Mouse (Mus musculus): ENCODE measurements around the gene Ppat.
A peak's percentile ranks its signal among the peaks of the same experiment; 100 is the strongest.
"Not testable (repeated sequence)": the region's sequence is repeated elsewhere in the genome, so short reads cannot be mapped to it uniquely, and the experiment has no call there.

Ppat gene

DNA sequence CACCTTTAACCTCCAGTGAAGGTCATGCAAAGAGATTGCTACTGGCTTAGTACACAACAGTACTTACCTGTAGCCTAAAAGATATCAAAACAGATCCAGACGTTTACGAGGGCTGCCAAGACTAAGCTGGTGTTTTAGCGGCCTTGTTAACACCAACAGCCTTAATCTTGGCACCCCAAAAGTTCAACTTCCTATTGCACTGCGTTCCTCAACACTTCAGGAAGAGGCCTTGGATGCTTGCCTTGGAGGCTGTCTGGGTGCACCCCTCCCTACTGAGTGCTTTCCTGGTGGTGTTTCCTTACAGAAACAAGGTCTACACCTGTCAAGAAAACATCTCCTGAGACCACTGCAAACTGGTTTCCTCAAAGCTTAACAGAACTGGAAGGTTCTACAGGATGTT is 4.2 kb downstream of the Ppat start:
- DNase-seq, result no peak

GRCm38 (mm10) chr5:76945678-76946033 is 5.7 kb downstream of the Ppat start:
- DNase-seq, result no peak

DNA sequence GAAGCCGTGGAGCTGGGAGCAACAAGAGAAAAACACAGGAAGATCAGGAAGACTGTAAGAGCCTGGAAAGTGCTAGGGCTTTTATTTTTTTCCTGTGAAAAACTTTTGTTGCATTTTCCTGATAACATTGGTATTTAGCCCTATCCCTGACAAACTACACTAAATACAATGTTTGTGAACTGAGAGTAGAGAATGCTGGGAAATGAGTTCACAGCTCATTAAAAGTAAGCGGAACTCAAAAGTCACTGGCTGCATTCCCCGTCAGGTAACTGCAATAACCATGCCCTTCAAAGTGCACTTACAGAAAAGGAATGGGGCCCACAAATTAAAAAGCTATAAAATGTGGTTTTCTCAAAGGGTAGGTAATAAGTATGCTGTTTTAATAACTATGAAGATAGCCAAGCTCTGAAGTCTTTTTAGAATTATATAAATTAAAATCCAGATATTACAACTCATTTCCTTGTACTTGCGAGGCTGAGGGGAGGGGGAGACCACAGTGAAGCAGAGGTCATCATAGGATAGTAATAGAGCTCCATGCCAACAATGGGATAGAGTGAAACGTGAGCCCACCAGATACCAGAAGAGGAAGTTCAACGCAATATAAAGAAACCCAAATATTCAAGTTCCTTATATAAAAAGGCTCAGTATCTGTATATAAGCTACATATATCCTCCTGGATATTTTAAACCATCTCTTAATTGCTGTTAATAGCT is 6.3 kb downstream of the Ppat start:
- DNase-seq, result no peak

DNA sequence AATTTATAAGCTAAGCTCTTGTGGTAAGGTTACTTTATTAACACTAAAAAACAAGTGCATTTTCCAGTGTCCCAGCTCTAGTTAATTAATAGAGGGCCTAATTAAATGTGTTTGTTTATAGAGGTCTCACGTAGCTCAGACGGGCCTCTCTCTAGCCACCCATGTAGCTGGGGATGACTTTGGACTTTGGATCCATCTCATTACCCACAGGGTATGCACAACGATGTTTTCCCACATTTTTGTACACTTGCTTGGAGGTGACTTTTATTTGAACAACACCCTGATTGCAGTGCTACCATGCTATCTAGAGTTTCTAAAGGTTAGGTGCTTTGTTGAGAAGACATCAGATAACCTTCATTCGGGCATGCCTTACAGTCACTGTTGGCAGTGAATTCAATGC is 8.9 kb downstream of the Ppat start:
- no peak for DNase-seq

- no peak for DNase-seq
Observed at GRCm38 (mm10) chr5:76941975-76942374, 9.4 kb downstream of the Ppat start.

DNA sequence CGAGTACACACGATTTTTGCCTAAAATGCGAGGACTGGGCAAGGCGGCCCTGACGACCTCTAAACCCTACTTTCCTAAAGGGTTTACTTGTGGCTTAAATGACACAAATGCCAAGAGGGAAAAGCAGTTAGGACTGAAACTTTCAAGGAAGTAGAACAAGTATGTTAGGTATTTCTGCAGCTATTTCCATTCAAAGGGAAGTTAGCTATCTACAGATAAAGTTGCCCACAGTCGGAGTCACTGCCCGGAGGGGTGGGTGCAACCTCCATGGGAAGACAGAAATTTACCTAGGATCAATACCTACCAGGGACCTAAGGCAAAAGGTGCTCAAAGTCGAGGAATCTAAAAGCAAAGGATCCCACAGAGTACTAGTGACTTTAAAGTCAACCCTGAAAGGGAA is 11.7 kb downstream of the Ppat start:
- DNase-seq, result no peak

GRCm38 (mm10) chr5:76929180-76929877 is 22.0 kb downstream of the Ppat start:
- no peak for DNase-seq

DNA sequence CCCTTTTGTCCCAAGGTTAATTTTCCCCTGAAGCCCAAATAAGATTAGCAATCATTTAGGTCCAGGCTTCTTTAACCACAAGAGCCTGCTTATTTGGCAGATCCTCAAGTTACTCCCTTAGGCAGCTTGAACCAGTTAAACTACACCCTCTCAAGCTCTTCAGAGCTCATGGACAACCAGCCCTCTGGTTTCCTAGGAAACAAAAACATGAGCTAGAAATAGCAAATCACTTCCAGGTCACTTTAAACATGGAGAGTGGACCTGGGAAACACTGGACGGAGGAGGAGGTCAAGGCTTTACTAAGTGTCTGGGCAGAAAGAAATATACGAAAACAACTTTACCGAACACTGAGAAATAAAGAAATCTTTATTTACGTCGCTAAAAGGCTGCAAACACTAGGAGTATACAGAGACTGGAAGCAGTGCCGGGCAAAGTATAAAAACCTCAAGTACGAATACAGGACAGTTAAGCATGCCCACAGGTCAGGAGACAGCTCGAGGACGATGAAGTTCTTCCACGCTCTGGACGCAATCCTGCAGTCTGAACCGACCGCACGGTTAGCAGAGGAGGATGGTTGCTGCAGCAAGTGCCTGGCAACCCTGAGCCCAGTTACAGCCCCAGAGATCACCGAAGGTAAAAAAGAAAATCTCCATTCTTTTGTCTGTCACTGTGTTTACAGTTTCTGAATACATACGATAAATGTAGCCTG is 23.1 kb downstream of the Ppat start:
- no peak for DNase-seq

DNA sequence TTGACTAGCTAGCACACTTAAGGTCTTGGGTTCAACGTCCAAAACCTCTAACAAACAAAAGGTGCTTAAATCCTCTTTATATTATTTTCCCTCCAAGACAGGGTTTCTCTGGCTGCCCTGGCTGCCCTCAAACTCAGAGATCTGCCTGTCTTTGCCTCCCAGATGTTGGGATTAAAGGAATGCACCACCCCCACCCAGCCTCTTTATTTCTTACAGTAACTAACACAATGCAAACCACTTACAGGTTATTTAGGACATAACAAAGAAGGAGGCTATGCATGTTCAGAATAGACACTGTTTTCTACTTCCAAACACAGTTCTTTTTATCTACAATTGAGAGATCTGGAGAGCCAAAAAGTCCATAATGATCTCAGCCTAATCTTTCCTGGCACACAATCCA is 27.1 kb downstream of the Ppat start:
- DNase-seq, result no peak

GRCm38 (mm10) chr5:76923428-76923827 is 27.9 kb downstream of the Ppat start:
- no peak for DNase-seq

DNA sequence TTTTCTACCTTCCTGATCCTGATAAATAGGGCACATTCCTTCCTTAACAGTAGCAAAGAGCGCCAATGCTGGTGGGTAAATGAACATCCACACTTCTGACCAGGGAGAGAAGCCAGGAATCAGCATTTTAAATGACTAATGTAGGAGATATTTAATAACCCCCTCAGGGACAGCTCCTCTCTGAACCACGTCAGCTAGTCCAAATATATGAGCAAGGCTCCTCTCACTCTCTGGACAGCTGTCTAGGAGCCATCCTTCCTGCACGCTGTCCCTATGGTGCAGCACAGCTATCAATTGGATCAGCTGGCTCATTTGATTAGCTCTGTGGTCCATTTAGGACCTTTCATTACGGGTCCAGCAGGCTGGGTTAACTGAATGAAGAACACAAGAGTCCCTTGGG is 28.5 kb downstream of the Ppat start:
- no peak for DNase-seq

DNA sequence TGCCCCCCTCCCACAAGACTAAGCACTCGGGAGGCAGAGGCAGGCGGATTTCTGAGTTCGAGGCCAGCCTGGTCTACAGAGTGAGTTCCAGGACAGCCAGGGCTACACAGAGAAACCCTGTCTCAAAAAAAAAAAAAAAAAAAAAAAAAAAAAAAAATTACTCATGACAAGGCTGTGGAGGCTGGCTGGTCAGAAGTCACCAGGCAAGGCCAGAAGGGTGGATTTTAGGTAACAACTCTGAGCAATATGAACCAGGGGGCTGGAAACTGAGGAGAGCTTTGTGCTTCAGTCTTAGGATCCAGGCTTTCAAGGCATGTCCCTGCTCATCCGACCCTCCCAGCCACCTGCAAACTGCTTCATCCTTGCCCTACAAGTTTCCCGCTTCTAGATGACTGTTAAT is 38.9 kb downstream of the Ppat start:
- DNase-seq, result not testable (repeated sequence)

DNA sequence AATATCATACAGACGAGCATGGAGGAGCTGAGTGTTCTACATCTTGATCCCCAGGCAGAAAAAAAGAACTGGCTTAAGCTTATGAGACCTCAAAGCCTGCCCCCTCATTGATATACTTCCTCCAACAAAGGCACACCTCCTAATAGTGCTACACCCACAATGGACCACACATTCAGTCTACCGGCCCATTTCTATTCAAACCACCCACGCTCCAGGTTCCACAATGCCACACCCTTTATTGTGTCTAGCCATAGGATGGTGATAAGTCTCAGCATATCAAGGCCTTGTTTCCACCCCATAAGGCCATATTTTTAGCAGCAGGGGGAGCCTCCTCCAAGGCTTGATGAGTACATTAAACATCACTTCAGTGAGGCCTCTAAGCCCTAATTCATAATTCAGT is 40.6 kb downstream of the Ppat start:
- DNase-seq, result no peak

GRCm38 (mm10) chr5:76906155-76906499 is 45.3 kb downstream of the Ppat start:
- no peak for DNase-seq

- DNase-seq, result peak; percentile 91 to 96
Observed at GRCm38 (mm10) chr5:76905405-76906154, 45.8 kb downstream of the Ppat start, which contains the start of gene Aasdh. TSS of gene Aasdh (minus strand) at chr5:76905514.

DNA sequence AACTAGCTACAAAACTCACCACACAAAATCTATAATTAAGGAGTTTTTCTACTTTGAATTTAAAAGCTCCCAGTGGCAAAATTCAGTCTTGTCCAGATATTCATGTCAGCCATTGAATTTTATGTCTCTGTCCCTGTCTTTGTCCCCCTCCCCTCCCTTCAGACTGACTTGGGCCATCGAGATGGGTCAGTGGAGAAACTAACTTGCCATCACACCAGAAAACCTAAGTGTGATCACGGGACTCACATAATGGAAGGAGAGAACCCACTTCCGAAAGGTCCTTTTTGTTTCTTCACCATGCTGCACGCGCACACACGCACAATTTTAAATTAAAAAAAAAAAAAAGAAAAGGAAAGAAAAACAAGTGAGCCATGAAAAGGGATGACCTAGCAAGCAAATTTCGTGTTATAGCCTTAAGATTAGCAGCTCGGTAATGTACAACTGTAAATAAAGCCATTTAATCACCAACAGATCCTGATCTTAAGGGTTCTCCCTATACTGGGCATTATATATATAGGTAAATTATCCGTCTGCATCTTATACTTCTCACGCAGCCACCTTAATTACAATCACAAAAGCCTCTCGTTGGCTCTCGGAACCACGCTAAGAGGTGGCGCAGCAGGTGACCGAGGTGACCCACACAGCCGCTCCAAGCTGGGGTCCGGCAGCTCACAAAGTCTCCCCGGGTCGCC is 46.5 kb downstream of the Ppat start:
- no peak for DNase-seq

GRCm38 (mm10) chr5:76902131-76902530 is 49.2 kb downstream of the Ppat start:
- DNase-seq, result no peak

- no peak for DNase-seq
Observed at GRCm38 (mm10) chr5:76893084-76893483, 58.3 kb downstream of the Ppat start.

- DNase-seq, result no peak
Observed at GRCm38 (mm10) chr5:76892608-76893007, 58.8 kb downstream of the Ppat start.

GRCm38 (mm10) chr5:76887011-76887410 is 64.4 kb downstream of the Ppat start:
- no peak for DNase-seq

GRCm38 (mm10) chr5:76884107-76884506 is 67.3 kb downstream of the Ppat start:
- DNase-seq, result no peak

DNA sequence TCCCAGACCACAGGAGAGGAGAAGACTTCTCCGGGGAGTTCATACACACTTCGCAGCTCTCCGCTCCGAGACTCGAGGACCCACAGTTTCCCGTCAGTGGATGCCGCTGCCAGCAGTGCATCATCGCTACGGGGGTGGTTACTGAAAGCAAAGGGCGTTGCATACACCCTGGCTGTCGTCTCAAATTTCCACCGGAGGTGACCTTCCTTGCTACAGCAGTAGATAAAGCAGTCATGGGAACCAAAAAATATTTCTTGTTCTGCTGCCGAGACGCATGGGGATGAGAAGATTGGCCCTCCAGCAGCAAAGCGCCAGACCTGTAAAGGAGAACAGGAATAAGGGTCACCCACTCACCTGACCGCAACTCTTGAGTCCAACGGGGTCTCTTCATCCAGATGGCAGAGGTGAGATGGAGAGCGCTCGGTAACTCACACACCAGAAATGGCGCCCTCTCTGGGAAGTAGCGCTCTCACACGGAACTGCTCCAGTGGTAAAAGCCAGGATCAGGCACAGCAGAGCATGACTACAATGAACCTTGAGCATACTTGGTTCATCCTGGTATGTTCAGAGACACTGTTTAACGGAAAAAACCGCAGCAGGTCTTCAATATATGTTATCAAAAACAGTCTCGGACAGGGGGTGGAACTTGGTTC is 75.1 kb downstream of the Ppat start:
- DNase-seq, result no peak

All from spleen, adult 18-20 months (tissue).